Mouse (Mus musculus) forebrain, embryonic 11.5 days (tissue): ENCODE data around the gene Atg9b. TPM values are rescaled to one million over a fixed set of nuclear protein-coding genes. Genes with fewer than 3 reads are reported as not detected.

Experiments
- ATAC-seq: fragments of 200-750 bp; cut with Nextera tagmentation; replicated peaks from 2 replicates; pipeline ENCODE4 v1.8.0; 2017; ENCODE audit warnings: moderate TSS enrichment; ENCODE audit not compliant: low FRiP score
- DNase-seq: peaks from one replicate; pipeline ENCODE4 v3.0.0-alpha.2; 2017; ENCODE audit warnings: low spot score
- H3K27ac ChIP-seq: fragments of 300-500 bp; sonication (generic); 2 replicates; pipeline ENCODE4 v1.5.1; 2014; ENCODE audit warnings: low read depth, low read length
- H3K27me3 ChIP-seq: fragments of 300-500 bp; sonication (generic); 2 replicates; pipeline ENCODE4 v1.6.1; 2014; ENCODE audit warnings: mild to moderate bottlenecking, low read length, mixed read lengths; ENCODE audit not compliant: control insufficient read depth, insufficient read depth
- H3K36me3 ChIP-seq: fragments of 300-500 bp; sonication (generic); 2 replicates; pipeline ENCODE4 v1.6.1; 2014; ENCODE audit warnings: mild to moderate bottlenecking, low read length, moderate library complexity, mixed read lengths; ENCODE audit not compliant: control insufficient read depth, insufficient read depth
- H3K4me1 ChIP-seq: fragments of 300-500 bp; sonication (generic); replicated peaks from 2 replicates; pipeline ENCODE4 v1.6.1; 2014; ENCODE audit warnings: low read length, mixed read lengths; ENCODE audit not compliant: control insufficient read depth, insufficient read depth
- H3K4me2 ChIP-seq: fragments of 300-500 bp; sonication (generic); 2 replicates; pipeline ENCODE4 v1.6.1; 2014; ENCODE audit warnings: low read depth, mild to moderate bottlenecking, low read length, moderate library complexity, mixed read lengths; ENCODE audit not compliant: severe bottlenecking
- H3K4me3 ChIP-seq: fragments of 300-500 bp; sonication (generic); 2 replicates; pipeline ENCODE4 v1.5.1; 2014; ENCODE audit warnings: low read depth, low read length
- H3K9ac ChIP-seq: fragments of 300-500 bp; sonication (generic); 2 replicates; pipeline ENCODE4 v1.6.1; 2014; ENCODE audit warnings: low read length
- H3K9me3 ChIP-seq: fragments of 300-500 bp; sonication (generic); 2 replicates; pipeline ENCODE4 v1.6.1; 2016; ENCODE audit warnings: low read length, mixed read lengths; ENCODE audit not compliant: control insufficient read depth
- WGBS: fragments of 180-500 bp; shearing (Covaris S2); extraction: QIAGEN DNeasy Blood & Tissue Kit; methylation state at CpG from one replicate; pipeline ENCODE4 v1.1.7; 2014; 5-methylcytosine and 5-hydroxymethylcytosine counted together
- polyA plus RNA-seq: library from polyadenylated mRNA; unstranded; fragments of >200 nt; fragmentation: Nextera tagmentation; extraction: Ambion mirVana; gene quantifications from 2 replicates; pipeline ENCODE4 v1.2.1, GENCODE M21; 2014

Gene Atg9b
- polyA plus RNA-seq, 1 experiment from 2014 or later, result 0.44 TPM

GRCm38 (mm10) chr5:24337366-24337765 lies 54.6 kb downstream of the Atg9b start:
- H3K27ac ChIP-seq, result no peak overlapping the region
- 45% methylated on average over 9 of the region's 9 CpGs for WGBS
- H3K4me3 ChIP-seq, result no peak overlapping the region
- H3K9ac ChIP-seq, result no peak overlapping the region
- H3K4me2 ChIP-seq, result no peak overlapping the region
- no peaks in the 10 kb centered on the region for H3K27me3 ChIP-seq
- no peaks in the 10 kb centered on the region for H3K9me3 ChIP-seq
- H3K4me1 ChIP-seq, result no peaks in the 10 kb centered on the region
- no peak for ATAC-seq
- no peak for DNase-seq
- H3K36me3 ChIP-seq, result no peaks in the 10 kb centered on the region

- no peak overlapping the region for H3K9ac ChIP-seq
- peak; percentile 90 for ATAC-seq
- 15% methylated on average over 3 of the region's 3 CpGs for WGBS
Measured at GRCm38 (mm10) chr5:24335888-24336511, 55.9 kb downstream of the Atg9b start.

GRCm38 (mm10) chr5:24334749-24335148 lies 57.2 kb downstream of the Atg9b start:
- H3K4me3 ChIP-seq, result no peak overlapping the region
- no peaks in the 10 kb centered on the region for H3K9me3 ChIP-seq
- no peak overlapping the region for H3K9ac ChIP-seq
- 64% methylated on average over 3 of the region's 3 CpGs for WGBS
- H3K4me2 ChIP-seq, result no peak overlapping the region
- no peaks in the 10 kb centered on the region for H3K36me3 ChIP-seq
- ATAC-seq (no peak), DNase-seq (no peak)
- peaks cover 2% of the 10 kb centered on the region; the same call in 1 of the 2 replicates for H3K4me1 ChIP-seq
- no peaks in the 10 kb centered on the region for H3K27me3 ChIP-seq
- no peak overlapping the region for H3K27ac ChIP-seq

More at GRCm38 (mm10) chr5:24335888-24336511, 55.9 kb downstream of the Atg9b start:
- Histone ChIP-seq H3K9me3 (no peaks in the 10 kb centered on the region), H3K27me3 (no peaks in the 10 kb centered on the region), H3K27ac (no peak overlapping the region), H3K4me1 (no peaks in the 10 kb centered on the region), H3K4me2 (no peak overlapping the region), H3K36me3 (no peaks in the 10 kb centered on the region), H3K4me3 (no peak overlapping the region)
- peak; percentile 75 for DNase-seq

Other genes with a start within 250 kb of the Atg9b start
- 22.4 and 23.1 TPM in 2 replicates for gene Nupl2, start 227.2 kb downstream of the Atg9b start, polyA plus RNA-seq
- 9.1 and 10.9 TPM in 2 replicates for gene Kcnh2, start 40.5 kb downstream of the Atg9b start, polyA plus RNA-seq
- gene Nos3, start 27.3 kb downstream of the Atg9b start, polyA plus RNA-seq, result 6.6 and 7.4 TPM in 2 replicates
- gene Abcb8, start 1.5 kb upstream of the Atg9b start, polyA plus RNA-seq, result 45.5 and 57.8 TPM in 2 replicates
- not detected in 2 replicates for gene Asic3, start 21.2 kb upstream of the Atg9b start, polyA plus RNA-seq
- gene Cdk5, start 31.4 kb upstream of the Atg9b start, polyA plus RNA-seq, result 47.5 and 53.9 TPM in 2 replicates
- gene Slc4a2, start 31.7 kb upstream of the Atg9b start, polyA plus RNA-seq, result 28.4 and 28.7 TPM in 2 replicates
- gene Fastk, start 53.1 kb upstream of the Atg9b start, polyA plus RNA-seq, result 104 and 116 TPM in 2 replicates
- gene Tmub1, start 55.7 kb upstream of the Atg9b start, polyA plus RNA-seq, result 30.2 and 31.8 TPM in 2 replicates
- 52.7 and 67.0 TPM in 2 replicates for gene Agap3, start 60.0 kb upstream of the Atg9b start, polyA plus RNA-seq
- gene Gbx1, start 135.1 kb upstream of the Atg9b start, polyA plus RNA-seq, result 0.64 and 0.79 TPM in 2 replicates
- 0.11 TPM in 1 of 2 replicates, not detected in the other for gene Asb10, start 148.8 kb upstream of the Atg9b start, polyA plus RNA-seq
- gene 4931409K22Rik, start 164.7 kb upstream of the Atg9b start, polyA plus RNA-seq, result 0.20 TPM in 1 of 2 replicates, not detected in the other
- 153 and 165 TPM in 2 replicates for gene Abcf2, start 185.3 kb upstream of the Atg9b start, polyA plus RNA-seq
- gene Chpf2, start 194.6 kb upstream of the Atg9b start, polyA plus RNA-seq, result 11.4 and 11.5 TPM in 2 replicates
- 76.0 and 93.8 TPM in 2 replicates for gene Smarcd3, start 232.3 kb upstream of the Atg9b start, polyA plus RNA-seq